Mouse (Mus musculus): ENCODE data around the gene Pigx.
"Not testable (repeated sequence)": the region's sequence is repeated elsewhere in the genome, so short reads cannot be mapped to it uniquely, and the experiment has no call there.

Pigx gene

GRCm38 (mm10) chr16:32108578-32108977, 9.0 kb upstream of the Pigx start:
- no peak for DNase-seq (ENCODE audit: low spot score)

DNA sequence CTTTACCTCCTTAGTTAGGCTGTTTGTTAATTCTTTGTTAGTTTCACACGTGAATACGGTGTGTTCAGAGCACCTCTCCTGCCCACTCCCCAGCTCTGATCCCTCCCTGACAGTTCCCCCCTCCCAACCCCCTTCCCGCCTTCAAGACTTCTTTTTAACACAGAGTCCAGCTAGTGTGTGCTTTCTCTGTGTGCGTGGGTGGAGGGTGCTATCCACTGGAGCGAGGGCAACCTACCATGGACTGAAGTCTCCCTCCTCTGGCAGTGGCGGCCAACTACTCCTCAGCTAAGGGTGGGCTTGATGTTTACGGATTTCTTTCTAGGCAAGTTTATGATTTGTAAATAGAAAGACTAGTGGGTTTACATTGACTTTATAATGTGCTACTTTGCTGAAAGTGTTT, 8.6 kb upstream of the Pigx start:
- no peak for DNase-seq (ENCODE audit: low spot score)

DNA sequence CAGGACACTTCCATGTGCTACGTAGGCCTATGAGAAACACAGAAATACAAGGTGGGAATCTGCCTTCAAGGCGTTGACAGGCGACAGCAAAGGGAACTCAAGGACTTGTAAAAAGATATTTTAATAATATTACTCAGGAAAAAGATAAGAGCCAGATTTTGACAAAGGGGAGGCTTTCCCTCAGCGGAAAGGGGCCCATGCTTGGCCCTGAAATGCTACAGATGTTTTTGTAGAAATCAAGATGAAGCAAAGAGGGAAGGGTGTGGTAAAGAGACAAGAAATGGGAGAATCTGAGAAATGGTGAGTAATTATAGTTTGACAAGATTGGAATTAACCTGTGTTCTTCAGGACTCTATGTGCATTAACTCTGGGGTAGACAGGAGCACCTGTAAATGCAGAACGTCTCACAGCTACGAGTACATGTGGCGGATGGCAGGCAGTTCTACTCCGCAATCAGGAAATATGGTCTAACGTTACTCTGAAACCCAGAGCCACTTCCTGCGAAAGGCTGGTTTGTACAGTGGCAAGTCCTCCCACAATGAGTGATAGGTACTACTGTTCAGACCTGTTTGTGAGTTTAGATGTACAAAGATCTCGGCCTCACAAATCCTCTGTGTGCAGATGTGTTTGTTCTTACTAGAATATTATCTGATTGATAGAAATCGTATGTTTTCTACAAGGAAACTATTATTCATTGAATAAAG, 8.0 kb upstream of the Pigx start:
- no peak for DNase-seq (ENCODE audit: low spot score)

DNA sequence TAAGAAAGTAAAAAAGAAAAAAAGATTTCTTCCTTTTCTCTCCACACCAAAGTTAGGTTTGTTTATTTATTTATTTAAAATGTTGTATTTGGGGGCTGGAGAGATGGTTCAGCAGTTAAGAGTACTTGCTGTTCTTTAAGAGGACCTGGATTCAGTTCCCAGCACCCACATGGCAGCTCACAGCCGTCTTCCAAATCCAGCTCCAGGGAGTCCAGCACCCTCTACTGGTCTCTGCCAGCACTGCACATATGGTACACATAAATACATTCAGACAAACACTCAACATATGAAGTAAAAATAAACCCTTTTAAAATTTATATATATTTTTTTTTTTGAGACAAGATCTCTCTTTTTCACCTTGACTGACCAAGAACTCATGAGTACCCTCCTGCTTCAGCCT, 6.2 kb upstream of the Pigx start:
- DNase-seq (ENCODE audit: low spot score): no peak

- no peak for DNase-seq (ENCODE audit: low spot score)
Observed at GRCm38 (mm10) chr16:32102295-32102694, 2.8 kb upstream of the Pigx start.

GRCm38 (mm10) chr16:32098897-32099637, 473 bp downstream of the Pigx start:
- DNase-seq (ENCODE audit: low spot score): no peak

DNA sequence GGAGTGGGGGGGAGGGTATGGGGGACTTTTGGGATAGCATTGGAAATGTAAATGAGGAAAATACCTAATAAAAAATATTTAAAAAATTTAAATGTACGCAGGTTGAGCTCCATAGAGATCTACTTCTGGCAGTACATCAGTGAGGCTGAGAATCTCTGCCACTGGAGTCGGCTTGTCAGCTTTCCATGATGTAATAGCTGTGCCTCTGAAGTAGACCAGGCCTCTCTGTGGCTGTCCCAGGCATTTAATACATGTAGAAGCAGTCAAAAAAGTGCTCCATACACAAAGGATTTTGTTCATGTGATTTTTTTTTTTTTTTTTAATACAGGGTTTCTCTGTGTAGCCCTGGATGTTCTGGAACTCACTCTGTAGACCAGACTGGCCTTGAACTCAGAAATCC, 1.8 kb downstream of the Pigx start:
- DNase-seq (ENCODE audit: low spot score): not testable (repeated sequence)

GRCm38 (mm10) chr16:32091466-32091865, 8.1 kb downstream of the Pigx start:
- no peak for DNase-seq (ENCODE audit: low spot score)

- DNase-seq (ENCODE audit: low spot score): no peak
Observed at GRCm38 (mm10) chr16:32087629-32088443, 11.7 kb downstream of the Pigx start.

DNA sequence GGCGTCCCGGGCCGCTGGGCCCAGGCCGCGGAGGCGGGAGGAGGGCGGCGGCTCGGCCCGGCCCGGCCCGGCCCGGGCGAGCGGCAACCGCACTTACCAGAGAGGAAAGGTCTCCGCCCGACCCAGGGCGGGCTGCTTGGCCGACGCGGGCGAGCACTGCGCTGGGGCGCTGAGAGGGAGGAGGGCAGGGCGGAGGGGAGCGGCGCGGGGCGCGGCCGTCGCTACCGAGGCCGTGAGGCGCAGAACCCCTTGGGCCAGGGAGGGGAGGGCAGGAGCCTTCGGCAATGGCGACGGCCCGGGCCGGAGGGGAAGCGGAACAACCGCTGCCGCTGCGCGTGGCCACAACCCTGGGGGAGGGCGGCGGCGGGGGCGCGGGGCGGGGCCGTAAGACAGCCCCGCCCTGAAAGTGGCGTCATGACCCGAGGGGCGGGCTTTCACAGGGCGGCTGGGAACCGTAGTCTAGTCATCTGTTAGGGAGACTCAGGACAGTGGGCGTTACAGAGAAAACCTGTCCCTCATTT, 20.5 kb downstream of the Pigx start, which contains the start of gene Pak2:
TSS of gene Pak2 (minus strand) at position 352 of the 521 bp plus-strand sequence.
- peak; percentile 83 for DNase-seq (ENCODE audit: low spot score)

- no peak for DNase-seq (ENCODE audit: low spot score)
Observed at GRCm38 (mm10) chr16:32078408-32078990, 21.0 kb downstream of the Pigx start.

DNA sequence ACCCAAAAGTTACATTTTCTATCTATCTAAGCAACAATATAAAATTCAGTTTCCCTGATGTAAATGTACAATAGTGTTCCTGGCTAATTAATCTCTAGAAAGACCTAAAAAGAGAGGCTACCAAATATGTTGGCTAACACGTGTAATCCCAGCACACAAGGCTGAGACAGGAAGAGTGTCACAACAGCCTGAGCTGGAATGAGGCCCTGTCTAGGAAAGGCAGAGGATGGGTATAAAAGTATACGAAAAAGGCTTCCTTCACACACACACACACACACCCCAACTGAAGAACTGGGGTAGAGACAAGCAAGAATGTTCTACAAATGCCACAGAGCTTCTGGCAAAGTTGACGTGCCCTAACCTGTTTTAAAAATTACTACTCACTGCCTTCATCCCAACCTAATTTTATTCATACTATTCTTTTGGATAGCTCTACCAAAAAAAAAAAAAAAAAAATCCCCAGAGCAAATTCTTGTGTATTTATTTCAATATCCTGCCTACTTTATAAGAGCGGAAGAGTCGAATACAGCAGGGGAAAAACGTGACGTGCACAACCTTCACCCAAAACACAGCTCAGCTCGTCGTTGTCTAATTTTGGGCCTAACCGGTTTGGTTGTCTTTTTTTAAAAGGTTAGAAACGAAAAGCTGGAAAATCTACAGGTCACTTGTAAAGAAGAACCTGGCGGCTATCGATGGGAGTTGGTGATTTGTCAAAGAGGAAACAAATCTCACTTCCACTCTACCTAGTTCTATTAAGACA, 21.7 kb downstream of the Pigx start:
- DNase-seq (ENCODE audit: low spot score): no peak

DNA sequence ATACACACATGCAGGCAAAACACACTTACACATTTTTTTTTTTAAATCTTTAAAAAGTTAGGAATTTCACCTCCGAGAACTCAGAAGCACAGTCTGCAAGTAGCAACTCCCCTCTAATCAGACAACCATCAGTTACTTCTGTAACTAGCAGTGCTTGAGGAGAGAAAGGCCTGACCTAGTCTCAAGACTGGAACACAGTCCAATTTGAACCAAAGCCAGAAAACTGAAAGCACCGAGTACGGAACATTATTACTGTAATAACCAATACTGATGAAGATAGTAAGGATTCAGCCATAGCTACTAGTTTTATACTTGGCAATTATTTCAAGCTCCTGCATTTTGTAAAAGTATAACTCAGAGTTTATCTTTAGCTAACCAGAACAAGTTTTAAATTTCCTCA, 23.1 kb downstream of the Pigx start:
- no peak for DNase-seq (ENCODE audit: low spot score)

DNA sequence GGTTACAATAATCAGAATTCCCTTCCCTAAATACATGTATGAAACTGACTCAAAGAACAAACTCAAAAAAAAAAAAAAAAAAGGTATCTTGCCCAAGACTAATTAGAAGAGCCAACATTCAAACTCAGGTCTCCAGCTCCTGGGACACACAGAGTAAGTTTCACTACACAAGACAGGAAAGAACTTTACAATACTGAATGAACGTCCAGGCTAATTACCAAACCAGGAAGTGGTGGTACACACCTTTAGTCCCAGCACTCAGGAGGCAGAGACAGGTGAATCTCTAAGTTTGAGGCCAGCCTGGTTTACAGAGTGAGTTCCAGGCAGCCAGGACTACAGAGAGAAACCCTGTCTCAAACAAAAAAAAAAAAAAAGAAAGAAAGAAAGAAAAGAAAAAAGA, 23.8 kb downstream of the Pigx start:
- no peak for DNase-seq (ENCODE audit: low spot score)

- not testable (repeated sequence) for DNase-seq (ENCODE audit: low spot score)
Observed at GRCm38 (mm10) chr16:32070070-32070469, 29.5 kb downstream of the Pigx start.

GRCm38 (mm10) chr16:32068389-32069300, 30.9 kb downstream of the Pigx start:
- DNase-seq (ENCODE audit: low spot score): no peak

DNA sequence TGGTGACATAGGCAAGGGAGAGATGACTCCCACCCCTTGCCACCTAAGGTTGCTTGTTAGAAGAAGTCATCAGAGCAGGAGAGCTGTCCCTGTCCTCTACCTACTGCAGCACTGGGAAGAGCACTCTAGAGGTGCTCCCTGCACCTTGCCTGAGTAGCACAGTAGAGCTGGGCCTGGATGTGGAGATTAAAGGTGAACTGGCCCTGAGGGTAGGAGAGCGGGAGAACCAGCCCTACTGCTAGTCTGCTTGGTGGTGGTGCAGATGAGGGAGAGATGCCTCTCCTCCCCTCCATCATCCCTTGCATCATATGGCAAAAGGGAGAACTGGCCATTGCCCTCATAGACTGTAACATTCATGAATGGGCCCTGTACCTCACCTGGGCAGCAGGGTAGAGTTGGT, 32.6 kb downstream of the Pigx start:
- no peak for DNase-seq (ENCODE audit: low spot score)

DNA sequence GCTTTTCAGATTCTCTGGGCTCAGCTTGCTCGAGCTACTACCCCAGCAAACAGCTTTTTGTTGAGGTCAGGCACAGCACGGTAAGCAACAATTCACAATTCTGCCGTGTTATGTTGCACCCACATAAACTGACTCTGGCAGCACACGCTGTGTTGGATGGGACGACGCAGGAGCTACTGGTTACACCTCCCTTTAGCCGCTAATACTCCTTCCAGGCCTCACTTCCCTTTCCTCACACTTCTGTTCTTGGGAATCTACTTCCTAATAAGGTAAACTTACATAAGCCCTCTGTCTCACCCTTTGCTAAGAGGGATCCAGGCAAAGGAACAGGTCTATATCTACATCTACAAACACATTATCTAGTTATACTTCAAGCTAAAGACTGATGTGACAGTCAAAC, 35.6 kb downstream of the Pigx start:
- DNase-seq (ENCODE audit: low spot score): no peak

DNA sequence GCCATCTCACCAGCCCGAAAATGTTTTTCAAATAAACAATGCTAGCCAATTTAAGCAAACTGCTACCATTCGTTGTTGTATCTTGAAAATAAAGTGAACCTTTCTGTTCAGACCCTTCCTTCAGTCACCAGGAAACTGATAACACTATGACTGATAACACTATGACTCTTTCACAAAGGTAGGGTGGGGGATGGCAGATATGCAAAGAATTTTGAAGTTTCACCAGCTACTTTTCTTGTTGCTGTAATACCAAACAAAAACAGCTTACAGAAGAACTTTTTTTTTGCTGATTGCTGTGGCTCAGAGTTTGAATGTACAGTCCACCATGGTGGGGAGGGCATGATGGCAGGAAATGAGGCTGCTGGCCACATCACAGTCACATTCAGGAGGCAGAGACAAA, 37.3 kb downstream of the Pigx start:
- DNase-seq (ENCODE audit: low spot score): no peak

DNA sequence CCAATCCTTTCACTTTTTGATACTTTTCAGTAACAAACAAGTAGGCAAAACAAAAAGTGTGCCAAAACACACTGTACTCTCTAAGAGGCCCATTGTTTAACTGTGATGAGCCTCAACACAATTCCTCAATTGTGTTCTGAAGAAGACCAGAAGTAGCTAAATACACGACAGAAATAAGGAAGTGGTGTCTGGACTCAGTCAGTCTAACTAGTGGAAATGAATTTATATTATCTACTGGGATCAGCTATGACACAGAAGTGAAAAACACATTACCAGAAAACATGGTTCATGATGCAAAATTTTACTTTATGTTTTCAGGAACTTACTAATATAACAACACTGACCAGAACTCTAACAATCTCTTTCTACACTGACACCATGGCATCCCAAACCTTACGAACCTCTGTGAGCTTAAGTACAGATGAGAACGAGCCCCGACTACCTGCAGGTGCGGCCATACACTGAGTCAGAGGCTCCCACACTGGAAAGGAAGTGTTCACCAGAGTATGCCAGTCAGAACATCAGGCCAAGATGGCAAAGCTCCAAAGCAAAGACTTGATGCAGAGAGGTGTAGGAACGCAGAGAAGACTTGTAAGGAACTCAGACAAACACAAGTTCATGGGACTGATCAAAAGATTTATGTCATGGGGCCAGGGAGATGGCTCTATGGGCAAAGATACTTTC, 39.6 kb downstream of the Pigx start:
- no peak for DNase-seq (ENCODE audit: low spot score)
